Mouse (Mus musculus): ENCODE data around the gene Fblim1.

DNA sequence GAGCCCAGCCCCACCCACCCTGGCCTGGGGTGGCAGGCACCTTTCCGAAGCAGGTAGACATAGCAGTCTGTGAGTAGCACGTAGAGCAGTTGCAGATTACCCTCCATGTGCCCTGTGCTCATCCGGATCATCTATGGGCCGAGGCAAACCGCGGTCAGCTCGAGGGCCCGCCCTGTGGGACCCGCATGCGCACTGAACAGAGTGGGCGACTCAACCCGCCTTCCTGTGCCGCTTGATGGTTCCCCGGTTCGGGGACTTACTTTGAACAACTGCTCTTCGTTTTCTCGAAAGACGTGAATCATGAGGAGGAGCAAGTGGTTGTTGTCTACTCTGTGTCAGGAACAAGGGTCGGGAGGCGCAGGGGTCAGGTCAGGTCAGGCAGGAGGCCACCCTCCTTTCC is 25.4 kb upstream of the Fblim1 start:
- TF ChIP-seq CTCF (conservative IDR thresholded peaks at IDR 0.05; ENCODE audit: low read length) = no peak
- TF ChIP-seq NANOG (IDR thresholded peaks at IDR 0.05; ENCODE audit: borderline replicate concordance, low read length) = no peak
- no peak for TF ChIP-seq POU5F1 (IDR thresholded peaks at IDR 0.05; ENCODE audit: borderline replicate concordance, low read length)

All from E14TG2a.4 (cell line).